Mouse (Mus musculus) adrenal gland, postnatal 10 days (tissue): ENCODE measurements around the gene Bicc1. TPM values are rescaled to one million over a fixed set of nuclear protein-coding genes. Genes with fewer than 3 reads are reported as not detected.
A peak's percentile ranks its signal among the peaks of the same experiment; 100 is the strongest.

Source experiments
- DNase-seq: peaks from one replicate; pipeline ENCODE4 v3.0.0; 2021; ENCODE audit warnings: mixed read lengths
- total RNA-seq, 2 experiments: library from RNA; stranded (reverse); gene quantifications; 2 replicates each; pipeline ENCODE4 v1.2.3; 2021

The Bicc1 gene
- total RNA-seq, 2 experiments from 2014 or later, result 21.8 to 22.7 TPM

DNA sequence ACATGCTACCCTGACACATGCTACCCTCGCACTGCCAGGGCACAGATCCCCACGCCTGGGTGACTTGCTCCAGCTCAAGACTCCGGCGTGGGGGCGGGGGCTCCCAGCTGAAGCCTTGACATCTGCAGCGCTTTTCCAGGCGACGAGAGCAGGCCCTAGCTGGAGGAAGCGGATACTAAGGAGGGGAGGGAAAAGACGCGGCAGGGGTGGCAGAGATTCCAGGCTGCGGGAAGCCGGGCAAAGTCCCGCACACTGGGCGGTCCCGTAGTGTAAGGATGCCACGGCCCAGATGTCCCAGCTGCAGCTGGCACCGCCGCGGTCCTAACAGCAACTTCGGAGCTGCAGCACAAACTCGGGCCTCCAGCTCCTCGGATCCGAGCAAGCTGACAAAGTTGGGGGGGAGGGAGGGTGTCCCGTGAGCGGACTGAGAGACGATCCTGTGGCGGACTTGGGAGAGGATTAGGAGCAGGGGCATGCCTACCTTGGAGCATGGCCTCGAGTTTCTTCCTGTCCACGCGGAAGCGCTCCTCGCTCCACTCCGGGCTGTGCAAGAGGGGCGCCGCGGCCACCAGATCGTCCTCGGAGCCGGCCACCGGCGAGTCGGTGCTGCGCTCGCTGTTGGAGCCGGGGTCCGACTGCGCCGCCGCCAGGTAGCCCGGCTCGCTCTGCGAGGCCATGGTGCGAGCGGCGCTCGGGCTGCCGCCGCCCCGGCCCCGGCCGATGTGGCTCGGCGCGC lies 392 bp downstream of the Bicc1 start:
- DNase-seq, result peak; percentile 65

GRCm38 (mm10) chr10:71156569-71156968 lies 2.9 kb downstream of the Bicc1 start:
- no peak for DNase-seq

DNA sequence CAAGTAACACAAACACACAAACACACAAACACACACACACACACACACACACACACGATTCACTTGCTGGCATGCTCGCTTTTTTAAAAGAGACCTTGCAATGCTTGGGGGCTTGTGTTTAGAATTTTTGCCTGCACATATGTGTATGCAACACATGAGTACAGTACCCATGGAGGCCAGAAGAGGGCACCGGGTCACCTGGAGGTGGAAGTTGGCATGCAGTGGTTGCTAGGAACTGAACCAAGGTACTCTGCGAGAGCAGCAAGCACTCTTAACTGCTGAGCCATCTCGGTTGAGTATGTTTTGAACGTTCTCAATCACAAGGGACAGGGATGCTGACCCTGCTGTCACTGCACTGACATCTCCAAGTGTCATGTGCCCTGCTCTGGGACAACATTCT lies 5.9 kb downstream of the Bicc1 start:
- DNase-seq, result no peak

- no peak for DNase-seq
Observed at GRCm38 (mm10) chr10:71153138-71153537, 6.4 kb downstream of the Bicc1 start.

DNA sequence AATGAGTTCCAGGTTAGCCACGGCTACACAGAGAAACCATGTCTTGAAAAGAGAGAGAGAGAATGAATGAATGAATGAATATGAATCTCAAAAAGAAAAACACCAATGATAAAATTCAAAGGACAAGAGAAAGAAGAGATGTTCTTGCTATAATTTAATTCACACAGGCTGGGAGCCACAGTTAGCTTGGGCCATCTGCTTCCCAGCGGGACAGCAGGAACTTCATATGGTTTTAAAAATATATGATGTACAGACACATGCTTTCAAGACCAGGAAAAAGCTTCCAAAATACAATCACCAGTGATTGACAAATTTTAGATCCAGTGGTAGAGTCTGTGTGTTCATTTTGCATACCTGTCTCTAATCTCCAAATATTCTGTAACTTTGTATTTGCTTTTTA lies 9.0 kb downstream of the Bicc1 start:
- DNase-seq, result no peak

- no peak for DNase-seq
Observed at GRCm38 (mm10) chr10:71148951-71149603, 10.4 kb downstream of the Bicc1 start.

DNA sequence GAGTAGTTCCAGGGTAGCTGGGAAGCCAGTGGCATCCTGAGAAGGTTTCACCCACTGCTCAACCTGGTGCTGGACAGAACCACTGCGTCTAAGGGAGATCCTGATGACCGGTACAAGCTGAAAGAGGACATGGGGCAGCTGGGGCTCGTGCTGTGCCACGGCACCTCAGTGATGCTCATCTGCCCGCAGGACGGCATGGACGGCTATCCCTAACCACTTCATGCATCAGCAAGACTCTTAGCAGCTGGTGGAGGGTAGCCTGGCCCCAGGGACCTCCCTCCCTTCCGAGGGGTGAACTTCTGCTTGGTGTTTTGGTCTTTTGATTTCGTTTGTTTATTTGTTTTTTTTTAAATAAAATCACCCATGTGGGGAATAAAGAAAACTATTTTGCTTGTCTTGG lies 11.3 kb downstream of the Bicc1 start:
- no peak for DNase-seq

DNA sequence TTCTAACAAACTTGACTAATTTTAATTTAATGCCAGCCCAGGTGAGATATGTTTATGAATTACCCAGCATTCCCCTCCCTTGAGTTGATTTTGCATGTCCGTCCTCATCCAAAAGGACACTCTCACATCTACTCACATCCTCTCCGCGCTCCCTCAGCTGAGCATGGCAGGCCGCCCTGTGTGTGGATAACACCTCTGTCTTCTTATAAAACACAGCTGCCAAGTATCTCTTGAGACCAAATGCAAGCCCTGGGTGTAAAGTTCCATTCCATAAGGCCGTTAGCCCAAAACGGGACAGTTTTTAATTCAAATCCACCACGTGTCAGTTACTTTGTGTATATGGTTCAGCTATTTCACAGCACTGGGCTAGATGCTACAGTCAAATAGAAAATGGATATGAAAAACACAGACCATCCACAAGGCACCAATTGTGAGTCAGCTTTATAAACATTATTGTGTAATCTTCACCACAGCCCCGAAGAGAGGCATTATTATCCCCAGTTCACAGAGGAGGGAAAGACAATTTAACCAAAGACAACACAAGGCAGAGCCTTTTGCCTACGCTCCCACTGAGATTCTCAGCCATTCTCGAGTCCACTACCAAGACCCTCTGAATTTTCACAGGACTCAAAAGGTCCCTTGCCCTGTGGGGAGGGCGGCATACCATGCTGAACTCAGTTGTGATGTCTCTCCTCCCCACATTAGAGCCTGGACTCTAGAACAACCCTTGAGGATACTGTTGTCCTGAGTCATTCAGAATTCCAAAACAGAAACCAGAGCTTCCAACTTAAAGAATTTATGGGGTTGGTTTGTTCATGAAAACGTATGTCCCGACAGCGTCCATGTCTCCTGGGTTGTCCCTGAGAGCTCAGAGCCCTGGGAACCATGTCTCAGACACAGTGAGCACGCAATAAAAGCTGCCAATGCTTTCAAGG lies 12.6 kb downstream of the Bicc1 start:
- no peak for DNase-seq

GRCm38 (mm10) chr10:71145801-71146200 lies 13.7 kb downstream of the Bicc1 start:
- DNase-seq, result no peak

- DNase-seq, result no peak
Observed at GRCm38 (mm10) chr10:71144191-71144590, 15.3 kb downstream of the Bicc1 start.

DNA sequence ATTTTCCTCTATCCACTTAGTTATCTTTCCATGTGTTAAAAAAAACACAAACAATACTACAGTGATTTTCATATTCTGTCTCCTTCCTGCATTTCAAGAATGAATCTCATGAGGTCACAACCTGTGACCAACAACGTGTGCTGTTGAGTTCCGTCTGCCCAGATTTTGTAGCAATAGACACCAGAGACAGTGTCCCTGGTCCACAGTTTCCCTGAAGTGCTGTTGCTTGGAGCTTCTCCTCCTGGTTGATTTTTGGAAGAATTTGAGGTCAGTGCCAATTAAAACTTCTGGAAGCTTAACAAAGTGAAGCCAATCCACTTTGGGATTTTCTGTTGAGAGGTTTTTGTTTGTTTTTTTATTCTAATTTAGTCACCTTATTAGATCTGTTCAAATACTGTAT lies 16.9 kb downstream of the Bicc1 start:
- no peak for DNase-seq

DNA sequence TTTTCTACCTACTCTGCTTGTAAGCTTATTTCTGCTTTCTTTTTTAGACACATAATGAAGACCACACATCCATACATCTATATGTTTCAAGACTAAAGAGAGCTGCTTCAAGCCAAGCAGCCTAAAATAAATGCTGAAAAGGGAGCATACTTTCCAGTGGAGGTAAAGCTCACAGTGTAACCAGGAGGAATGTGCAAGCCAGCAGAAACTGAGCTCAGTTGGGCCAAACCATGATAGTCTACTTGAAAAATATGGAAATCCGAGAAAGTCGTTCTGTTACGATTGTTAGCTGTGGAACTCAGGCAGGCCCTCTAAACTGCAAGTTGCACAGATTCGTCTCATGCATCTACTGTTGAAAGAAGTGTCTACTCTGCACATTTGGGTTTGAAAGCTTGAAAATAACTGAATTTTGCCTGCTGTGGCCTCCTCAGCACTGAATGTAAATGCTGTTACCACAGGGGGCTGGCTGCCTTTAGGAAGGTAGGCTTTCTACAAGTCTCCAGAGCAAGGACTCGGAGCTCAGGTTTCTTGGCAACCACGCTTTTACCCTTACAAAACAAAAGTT lies 19.1 kb downstream of the Bicc1 start:
- no peak for DNase-seq

- DNase-seq, result no peak
Observed at GRCm38 (mm10) chr10:71138852-71139197, 20.7 kb downstream of the Bicc1 start.

GRCm38 (mm10) chr10:71138132-71138851 lies 21.2 kb downstream of the Bicc1 start:
- DNase-seq, result no peak

GRCm38 (mm10) chr10:71137606-71138005 lies 21.9 kb downstream of the Bicc1 start:
- DNase-seq, result no peak

- no peak for DNase-seq
Observed at GRCm38 (mm10) chr10:71131333-71131732, 28.2 kb downstream of the Bicc1 start.

DNA sequence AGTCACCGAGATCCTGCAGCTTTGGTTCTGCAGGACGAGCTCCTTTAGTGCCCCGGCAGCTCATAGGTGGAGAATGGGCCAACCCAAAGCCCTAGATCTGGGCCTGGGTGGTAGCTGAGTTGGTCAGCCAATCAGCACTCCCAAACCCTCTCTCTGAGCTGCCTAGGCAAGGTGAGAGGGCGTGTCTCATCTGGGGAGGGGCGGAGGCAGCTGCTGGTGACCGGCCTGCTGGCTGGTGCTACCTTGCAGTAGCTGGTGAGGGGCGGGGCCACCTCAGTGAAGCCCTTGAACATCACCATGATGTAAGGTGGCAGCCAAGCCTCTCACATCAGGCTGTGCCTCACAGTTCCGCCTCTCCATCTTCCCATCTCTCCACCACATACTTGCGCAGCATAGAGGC lies 29.2 kb downstream of the Bicc1 start:
- DNase-seq, result no peak

GRCm38 (mm10) chr10:71127951-71128331 lies 31.6 kb downstream of the Bicc1 start:
- DNase-seq, result no peak

DNA sequence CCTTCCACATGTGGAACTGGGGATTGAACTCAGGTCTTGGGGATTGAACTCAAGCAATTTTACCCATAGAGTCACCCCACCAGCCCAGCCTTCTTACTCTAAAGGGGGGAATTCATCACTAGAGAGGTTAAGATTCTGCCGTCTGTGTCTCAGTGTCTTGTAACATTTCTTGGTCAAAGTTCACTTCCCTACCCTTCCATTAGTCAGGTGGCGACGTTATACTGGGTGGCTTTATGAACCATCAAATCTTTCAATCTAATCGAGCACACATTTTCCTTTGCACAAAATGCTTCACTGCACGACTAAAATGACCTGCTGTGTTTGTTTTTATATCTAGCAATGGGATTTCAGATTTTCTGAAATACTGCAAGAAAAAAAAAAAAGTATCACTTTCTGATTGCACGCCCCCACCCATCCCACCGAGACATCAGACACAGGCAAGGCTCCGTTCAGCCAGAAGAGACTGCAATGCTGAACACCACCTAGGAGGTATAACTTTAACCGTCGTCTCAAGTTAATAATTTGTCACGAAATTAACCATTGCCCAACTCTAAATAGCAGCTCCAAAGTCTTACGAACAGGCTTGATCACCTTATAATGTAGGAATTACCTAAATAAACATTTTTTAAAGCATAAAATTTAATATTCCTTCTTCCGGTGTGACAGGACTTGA lies 32.1 kb downstream of the Bicc1 start:
- DNase-seq, result no peak

DNA sequence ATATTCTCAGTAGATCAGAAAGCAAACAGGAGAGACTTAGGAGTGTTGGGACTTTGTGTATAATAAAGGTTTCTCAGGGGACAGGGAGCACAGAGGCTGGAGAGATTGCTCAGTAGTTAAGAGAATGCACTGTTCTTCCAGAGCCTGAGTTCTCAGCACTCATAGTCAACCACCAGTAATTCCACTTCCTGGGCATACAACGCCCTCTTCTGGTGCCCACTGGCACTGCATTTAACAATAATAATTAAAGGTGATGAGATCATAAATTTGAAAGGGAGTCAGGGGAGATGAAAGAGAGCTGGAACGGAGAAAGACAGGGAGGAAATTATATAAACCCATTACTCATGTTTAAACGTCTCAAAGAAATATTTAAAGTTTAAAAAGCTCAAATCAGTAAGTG lies 35.5 kb downstream of the Bicc1 start:
- DNase-seq, result no peak

DNA sequence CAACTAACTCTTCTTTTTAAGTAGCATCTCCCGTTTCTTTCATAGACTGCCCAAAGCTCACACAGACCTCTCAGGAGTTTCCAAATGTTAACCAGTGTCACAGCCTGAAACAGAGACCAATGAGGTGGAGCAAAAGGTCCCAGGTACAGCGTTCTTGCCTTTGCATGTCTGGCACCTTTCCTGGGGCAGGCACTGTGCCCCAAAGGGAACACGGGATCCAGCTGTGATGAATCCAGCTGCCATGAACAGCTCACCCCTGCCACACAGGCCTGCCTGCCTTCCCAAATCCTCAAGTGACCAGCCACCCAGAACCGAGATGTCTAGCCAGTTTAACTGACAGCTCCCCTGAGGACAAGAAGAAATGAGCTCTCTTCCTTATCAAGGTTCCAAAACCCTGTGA lies 36.1 kb downstream of the Bicc1 start:
- peak; percentile 55 for DNase-seq

GRCm38 (mm10) chr10:71122480-71122879 lies 37.0 kb downstream of the Bicc1 start:
- DNase-seq, result no peak
